Mouse (Mus musculus): ENCODE measurements around the gene Dnajc7. TPM values are rescaled to one million over a fixed set of nuclear protein-coding genes. Genes with fewer than 3 reads are reported as not detected.
"Not testable (repeated sequence)": the region's sequence is repeated elsewhere in the genome, so short reads cannot be mapped to it uniquely, and the experiment has no call there.

The Dnajc7 gene
- polyA plus RNA-seq, 1 experiment from 2014 or later: 213 TPM

DNA sequence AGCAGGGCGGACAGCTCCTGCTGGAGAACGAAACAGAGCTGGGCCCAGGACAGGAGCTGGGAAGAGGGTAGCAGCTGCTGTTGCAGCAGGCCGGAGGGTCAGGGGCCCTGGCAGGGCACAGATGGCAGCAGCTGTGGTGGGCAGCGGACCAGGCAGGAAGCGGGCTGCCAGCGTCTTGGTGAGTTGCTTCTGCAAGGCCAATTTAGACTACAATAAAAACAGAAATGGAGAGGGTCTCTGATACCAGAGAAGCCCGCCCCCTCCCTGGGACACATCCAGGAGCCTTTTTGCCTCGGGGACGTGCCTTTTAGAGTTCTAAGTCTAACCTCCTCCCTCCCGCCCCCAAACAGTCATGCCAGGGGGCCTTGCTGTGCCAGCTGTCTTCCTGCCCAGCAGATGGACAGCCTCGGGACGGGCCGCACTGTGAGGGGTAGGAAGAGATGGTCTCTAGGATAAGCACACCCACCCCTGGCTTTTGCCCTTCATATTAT is 8.9 kb upstream of the Dnajc7 start:
- Histone ChIP-seq H3K27ac (ENCODE audit: poor library complexity, severe bottlenecking) (no peak overlapping the region), H3K4me2 (no peak overlapping the region), H3K4me1 (replicated peaks) (peaks cover 11% of the 10 kb centered on the region), H3K4me3 (no peak overlapping the region), H3K9me3 (replicated peaks) (no peaks in the 10 kb centered on the region), H3K9ac (peak overlapping the region; percentile 23; the same call in 1 of the 2 replicates), H3K27me3 (replicated peaks) (peaks cover 19% of the 10 kb centered on the region), H3K36me3 (peaks cover 30% of the 10 kb centered on the region)
- WGBS: 68% methylated on average over 13 of the region's 13 CpGs
- ATAC-seq (ENCODE audit: insufficient number of reproducible peaks, low FRiP score): no peak

DNA sequence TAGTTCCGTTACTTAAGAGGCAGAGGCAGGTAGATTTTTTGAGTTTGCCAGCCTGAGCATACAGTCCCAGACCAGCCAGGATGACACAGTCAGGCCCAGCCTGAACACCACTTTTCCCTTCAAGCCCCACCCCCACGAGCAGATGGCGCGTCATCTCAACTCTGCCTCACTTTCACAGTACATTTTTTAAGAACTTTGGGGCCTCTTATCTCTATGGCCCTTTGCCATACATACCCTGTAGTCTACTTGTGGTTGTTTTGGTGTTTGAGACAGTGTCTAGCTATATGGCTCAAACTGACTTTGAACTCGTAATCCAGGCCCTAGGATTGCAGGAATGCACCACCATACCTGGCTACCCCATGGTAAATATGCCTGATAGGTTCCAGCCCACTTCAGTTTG is 8.1 kb upstream of the Dnajc7 start:
- H3K9me3 ChIP-seq (replicated peaks): no peaks in the 10 kb centered on the region
- peaks cover 17% of the 10 kb centered on the region for H3K4me1 ChIP-seq (replicated peaks)
- no peak overlapping the region for H3K4me3 ChIP-seq
- ATAC-seq (ENCODE audit: insufficient number of reproducible peaks, low FRiP score): no peak
- H3K27me3 ChIP-seq (replicated peaks): peaks cover 13% of the 10 kb centered on the region
- no peak overlapping the region for H3K4me2 ChIP-seq
- no peak overlapping the region for H3K27ac ChIP-seq (ENCODE audit: poor library complexity, severe bottlenecking)
- 86% methylated on average over 5 of the region's 5 CpGs for WGBS
- peaks cover 30% of the 10 kb centered on the region for H3K36me3 ChIP-seq
- H3K9ac ChIP-seq: no peak overlapping the region

DNA sequence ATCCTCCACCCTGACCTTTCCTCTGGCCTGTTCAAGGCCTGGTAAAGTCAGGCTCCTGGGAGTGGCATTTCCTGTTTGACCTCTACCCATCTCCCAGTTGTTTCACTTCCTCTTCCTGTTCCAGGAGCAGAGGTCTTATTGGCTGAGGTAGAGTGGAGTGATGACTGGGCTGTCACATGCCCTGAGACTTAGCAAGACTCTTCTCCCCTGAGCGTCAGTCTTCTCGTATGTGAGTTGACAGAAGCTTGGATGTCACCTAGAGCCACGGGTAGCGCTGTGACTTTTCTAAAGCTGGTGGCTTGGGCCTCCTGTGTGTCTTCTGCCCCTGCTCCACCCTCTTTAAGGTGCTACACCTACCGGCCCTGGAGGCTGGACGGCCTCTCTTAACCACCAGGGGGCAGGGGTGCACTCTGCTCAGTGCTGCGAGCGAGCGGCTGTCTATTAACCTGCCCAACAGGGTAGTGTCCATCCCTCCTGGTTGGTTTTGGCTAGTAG is 6.8 kb upstream of the Dnajc7 start:
- H3K9ac ChIP-seq: no peak overlapping the region
- no peaks in the 10 kb centered on the region for H3K9me3 ChIP-seq (replicated peaks)
- H3K27ac ChIP-seq (ENCODE audit: poor library complexity, severe bottlenecking): no peak overlapping the region
- peaks cover 30% of the 10 kb centered on the region for H3K36me3 ChIP-seq
- peaks cover 3% of the 10 kb centered on the region; the same call in 1 of the 2 replicates for H3K27me3 ChIP-seq (replicated peaks)
- WGBS: 17% methylated on average over 9 of the region's 9 CpGs
- no peak for ATAC-seq (ENCODE audit: insufficient number of reproducible peaks, low FRiP score)
- H3K4me1 ChIP-seq (replicated peaks): peaks cover 17% of the 10 kb centered on the region
- H3K4me3 ChIP-seq: no peak overlapping the region
- H3K4me2 ChIP-seq: no peak overlapping the region

DNA sequence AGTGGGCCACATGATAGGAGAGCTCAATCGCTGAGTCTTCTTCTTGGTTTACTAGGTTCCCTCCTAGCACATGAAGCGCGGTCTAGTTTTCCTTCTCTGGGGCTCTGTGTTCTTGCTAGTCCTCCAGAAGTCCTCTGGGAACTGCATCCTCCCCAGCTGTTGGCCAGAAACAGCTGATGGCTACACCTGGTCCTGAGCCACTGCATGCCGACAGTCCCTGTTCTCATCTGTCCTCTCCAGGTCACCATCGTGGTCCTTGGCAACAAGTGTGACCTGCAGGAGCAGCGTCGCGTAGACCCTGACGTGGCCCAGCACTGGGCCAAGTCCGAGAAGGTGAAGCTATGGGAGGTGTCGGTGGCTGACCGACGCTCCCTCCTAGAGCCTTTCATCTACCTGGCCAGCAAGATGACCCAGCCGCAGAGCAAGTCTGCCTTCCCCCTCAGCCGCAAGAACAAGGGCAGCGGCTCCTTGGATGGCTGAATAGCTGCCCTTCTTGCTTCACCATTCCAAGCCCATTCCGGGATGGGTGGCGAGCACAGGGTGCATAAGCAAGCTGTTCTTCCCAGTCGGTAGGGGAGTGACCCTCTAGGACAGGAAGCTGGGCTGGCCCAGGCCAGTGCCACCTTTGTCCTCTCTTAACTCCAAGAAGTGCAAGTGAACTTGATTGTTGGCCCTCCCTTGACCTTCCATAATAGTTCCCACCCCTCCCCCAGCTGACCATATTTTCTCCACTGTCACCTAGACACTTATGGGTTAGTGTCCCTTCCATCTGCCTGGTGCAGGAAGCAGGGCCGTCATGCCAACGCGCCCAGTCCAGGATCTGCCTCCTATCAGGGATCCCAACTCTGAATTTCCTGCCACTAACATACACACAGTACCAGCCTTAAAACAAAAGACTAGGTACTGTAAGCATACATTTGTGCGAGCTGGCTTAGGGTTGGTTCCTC is 6.1 kb upstream of the Dnajc7 start:
- no peak for ATAC-seq (ENCODE audit: insufficient number of reproducible peaks, low FRiP score)
- Histone ChIP-seq H3K4me1 (replicated peaks) (peaks cover 17% of the 10 kb centered on the region), H3K36me3 (peaks cover 30% of the 10 kb centered on the region), H3K27me3 (replicated peaks) (peaks cover 3% of the 10 kb centered on the region; the same call in 1 of the 2 replicates), H3K9me3 (replicated peaks) (no peaks in the 10 kb centered on the region), H3K4me3 (no peak overlapping the region), H3K4me2 (no peak overlapping the region), H3K9ac (no peak overlapping the region), H3K27ac (ENCODE audit: poor library complexity, severe bottlenecking) (no peak overlapping the region)
- 93% methylated on average over 23 of the region's 23 CpGs for WGBS

DNA sequence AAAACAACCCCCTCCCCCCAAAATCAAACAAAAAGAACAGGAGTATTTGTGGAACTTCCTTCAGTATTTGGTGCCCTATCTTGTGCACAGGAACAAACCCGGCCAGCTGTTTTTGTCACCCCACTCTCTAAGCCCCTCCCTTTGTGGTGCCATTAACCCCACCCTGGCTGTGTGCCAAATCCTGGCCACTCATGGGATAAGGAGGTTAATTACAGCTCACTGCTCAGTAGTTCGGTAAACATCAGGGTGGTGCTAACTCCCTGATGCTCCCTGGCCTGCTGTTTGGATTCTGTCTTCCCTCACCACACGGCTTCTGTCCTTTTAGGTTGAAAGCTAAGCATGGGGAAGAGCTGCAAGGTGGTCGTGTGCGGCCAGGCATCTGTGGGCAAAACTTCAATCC is 3.9 kb upstream of the Dnajc7 start:
- ATAC-seq (ENCODE audit: insufficient number of reproducible peaks, low FRiP score): no peak
- 53% methylated on average over 5 of the region's 5 CpGs for WGBS
- H3K4me2 ChIP-seq: peak overlapping the region; percentile 70
- peaks cover 30% of the 10 kb centered on the region for H3K36me3 ChIP-seq
- no peaks in the 10 kb centered on the region for H3K27me3 ChIP-seq (replicated peaks)
- no peak overlapping the region for H3K27ac ChIP-seq (ENCODE audit: poor library complexity, severe bottlenecking)
- H3K9ac ChIP-seq: peak overlapping the region; percentile 76
- H3K4me1 ChIP-seq (replicated peaks): peaks cover 21% of the 10 kb centered on the region
- H3K4me3 ChIP-seq: peak overlapping the region; percentile 78
- H3K9me3 ChIP-seq (replicated peaks): no peaks in the 10 kb centered on the region

DNA sequence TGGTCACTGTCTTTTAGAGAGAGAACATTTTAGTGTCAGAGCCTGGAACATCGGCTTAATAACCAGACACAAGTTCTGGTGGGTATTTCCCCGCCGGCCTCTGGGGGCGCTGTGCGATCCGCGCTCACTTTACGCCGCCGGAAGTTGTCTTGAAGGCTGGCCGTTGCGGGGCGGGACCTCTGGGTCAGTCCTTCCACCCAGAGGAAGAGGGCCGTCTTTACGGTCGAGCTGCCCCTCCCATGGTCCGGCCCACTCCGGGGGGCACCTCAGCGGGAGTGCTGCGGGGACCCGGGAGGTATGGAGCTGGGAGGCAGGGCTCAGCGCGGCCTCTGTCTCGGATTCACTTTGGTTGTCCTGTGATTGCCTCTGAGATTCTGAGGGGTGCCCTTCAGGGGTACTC is 2.7 kb upstream of the Dnajc7 start:
- H3K9ac ChIP-seq: peak overlapping the region; percentile 76
- peak overlapping the region; percentile 87 for H3K27ac ChIP-seq (ENCODE audit: poor library complexity, severe bottlenecking)
- peak overlapping the region; percentile 78 for H3K4me3 ChIP-seq
- ATAC-seq (ENCODE audit: insufficient number of reproducible peaks, low FRiP score): peak; percentile 89
- peaks cover 30% of the 10 kb centered on the region for H3K36me3 ChIP-seq
- H3K4me1 ChIP-seq (replicated peaks): peaks cover 29% of the 10 kb centered on the region
- no peaks in the 10 kb centered on the region for H3K9me3 ChIP-seq (replicated peaks)
- WGBS: under 1% methylated on average over 24 of the region's 24 CpGs
- H3K27me3 ChIP-seq (replicated peaks): no peaks in the 10 kb centered on the region
- peak overlapping the region; percentile 70 for H3K4me2 ChIP-seq

DNA sequence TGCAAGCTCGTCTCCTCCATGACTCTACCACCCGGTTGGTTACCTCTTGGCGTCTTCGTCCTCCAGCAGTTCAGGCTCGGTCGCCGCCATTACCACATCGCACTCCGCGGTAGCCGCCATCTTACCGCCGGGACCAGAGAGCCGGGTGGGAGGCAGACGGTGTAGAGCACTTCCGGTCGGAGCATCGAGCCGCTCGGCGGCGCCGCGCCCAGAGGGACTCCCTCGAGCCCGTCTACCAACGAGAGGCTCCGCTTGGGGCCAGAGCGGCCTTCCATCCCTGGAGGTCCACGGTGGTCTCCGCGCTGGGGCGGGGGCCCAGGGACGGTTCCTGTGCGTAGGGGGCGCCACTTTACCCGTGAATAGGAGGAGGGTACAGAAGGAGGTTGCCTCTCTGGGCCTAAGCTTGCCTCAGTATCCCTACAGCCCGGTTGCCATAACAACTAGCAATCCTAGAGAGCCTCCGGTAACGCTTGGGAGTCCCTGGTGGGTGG is 438 bp downstream of the Dnajc7 start:
- Histone ChIP-seq H3K27ac (ENCODE audit: poor library complexity, severe bottlenecking) (peak overlapping the region; percentile 95), H3K27me3 (replicated peaks) (no peaks in the 10 kb centered on the region), H3K4me2 (peak overlapping the region; percentile 83), H3K9ac (peak overlapping the region; percentile 90), H3K9me3 (replicated peaks) (no peaks in the 10 kb centered on the region), H3K4me3 (peak overlapping the region; percentile 84), H3K36me3 (peaks cover 4% of the 10 kb centered on the region), H3K4me1 (replicated peaks) (peaks cover 32% of the 10 kb centered on the region)
- under 1% methylated on average over 40 of the region's 40 CpGs for WGBS
- peak; percentile 96 for ATAC-seq (ENCODE audit: insufficient number of reproducible peaks, low FRiP score)

DNA sequence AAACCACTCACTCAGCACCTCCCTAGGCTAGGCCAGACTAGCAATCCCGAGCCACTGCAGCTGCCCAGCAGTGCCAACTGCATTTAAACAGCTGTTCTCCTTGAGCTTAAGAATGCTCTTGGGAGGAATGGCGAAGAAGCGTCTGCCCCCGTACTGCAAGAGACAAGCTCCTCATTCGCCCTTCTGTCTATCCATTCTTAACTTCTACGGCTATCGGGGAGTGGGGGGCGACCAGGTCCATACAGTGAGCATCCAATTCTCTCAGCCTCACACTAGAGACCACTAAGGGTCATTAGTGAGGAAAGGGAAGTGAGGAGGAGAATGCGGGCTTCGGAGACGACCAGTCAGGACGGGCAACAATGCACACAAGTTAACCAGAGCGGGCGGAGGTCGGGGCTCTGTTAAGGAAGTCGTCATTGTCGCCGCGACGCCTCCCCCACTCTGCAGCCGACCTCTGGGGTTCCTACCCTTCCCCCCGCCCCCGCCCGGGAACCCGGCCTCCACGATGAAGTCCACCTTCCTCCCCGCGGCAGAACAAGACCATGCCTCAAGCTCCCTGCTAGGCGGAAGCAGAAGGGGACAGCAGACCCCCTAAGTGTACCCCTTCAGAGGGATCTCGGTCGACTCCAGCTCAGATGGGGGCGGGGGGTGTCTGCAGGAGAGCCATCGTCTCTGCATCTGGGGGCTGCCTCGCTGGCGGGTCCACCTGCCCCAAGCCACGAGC is 1.0 kb downstream of the Dnajc7 start, which contains the start of gene Nkiras2:
Nkiras2 (plus strand) TSS at position 484 of the 724 bp plus-strand sequence.
- peak; percentile 70 for ATAC-seq (ENCODE audit: insufficient number of reproducible peaks, low FRiP score)
- H3K9ac ChIP-seq: peak within 1 kb of the TSS; percentile 90

DNA sequence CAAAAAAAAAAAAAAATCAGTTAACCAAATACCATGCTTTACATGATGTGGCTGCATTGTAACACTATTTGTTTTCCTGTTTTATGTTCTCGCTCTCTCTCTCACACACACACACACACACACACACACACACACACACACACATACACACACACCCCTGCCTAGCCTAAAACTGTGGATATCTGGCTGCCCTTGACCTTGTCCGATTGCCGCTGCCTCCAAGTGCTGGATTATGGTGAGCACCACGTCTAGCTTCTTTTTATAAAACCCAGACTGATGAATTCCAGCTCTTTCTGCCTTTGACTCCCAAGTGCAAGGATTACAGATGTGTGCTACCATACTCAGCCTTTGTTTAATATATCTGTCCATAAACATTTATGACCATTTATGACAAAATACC is 2.5 kb downstream of the Dnajc7 start:
- H3K4me3 ChIP-seq: 0 out of 2 replicates have a peak overlapping the region, but pooled peaks have one; percentile 84
- no peaks in the 10 kb centered on the region for H3K27me3 ChIP-seq (replicated peaks)
- no peaks in the 10 kb centered on the region for H3K9me3 ChIP-seq (replicated peaks)
- no peak overlapping the region for H3K9ac ChIP-seq
- 63% methylated on average over 4 of the region's 4 CpGs for WGBS
- H3K4me1 ChIP-seq (replicated peaks): peaks cover 28% of the 10 kb centered on the region
- H3K36me3 ChIP-seq: no peaks in the 10 kb centered on the region; the same call in 1 of the 2 replicates
- ATAC-seq (ENCODE audit: insufficient number of reproducible peaks, low FRiP score): no peak
- H3K4me2 ChIP-seq: peak overlapping the region; percentile 83
- no peak overlapping the region for H3K27ac ChIP-seq (ENCODE audit: poor library complexity, severe bottlenecking)

More for the DNA sequence above, 1.0 kb downstream of the Dnajc7 start, which contains the start of gene Nkiras2:
- WGBS: under 1% methylated on average over 36 of the region's 36 CpGs
- Histone ChIP-seq H3K4me3 (peak within 1 kb of the TSS; percentile 84), H3K36me3 (no peaks in the 10 kb centered on the region; the same call in 1 of the 2 replicates), H3K4me1 (replicated peaks) (peaks cover 26% of the 10 kb centered on the region), H3K27ac (ENCODE audit: poor library complexity, severe bottlenecking) (peak within 1 kb of the TSS; percentile 95), H3K27me3 (replicated peaks) (no peaks in the 10 kb centered on the region), H3K4me2 (peak within 1 kb of the TSS; percentile 83), H3K9me3 (replicated peaks) (no peaks in the 10 kb centered on the region)

DNA sequence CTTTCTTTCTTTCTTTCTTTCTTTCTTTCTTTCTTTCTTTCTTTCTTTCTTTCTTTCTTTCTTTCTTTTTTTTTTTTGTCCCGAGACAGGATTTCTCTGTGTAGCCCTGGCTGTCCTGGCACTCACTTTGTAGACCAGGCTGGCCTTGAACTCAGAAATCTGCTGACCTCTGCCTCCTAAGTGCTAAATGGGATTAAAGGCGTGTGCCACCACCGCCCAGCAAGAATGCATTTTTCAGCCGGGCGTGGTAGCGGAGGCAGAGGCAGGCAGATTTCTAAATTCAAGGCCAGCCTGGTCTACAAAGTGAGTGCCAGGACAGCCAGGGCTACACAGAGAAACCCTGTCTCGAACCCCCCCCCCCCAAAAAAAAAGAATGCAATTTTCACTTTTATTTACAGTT is 3.1 kb downstream of the Dnajc7 start:
- not testable (repeated sequence) for ATAC-seq (ENCODE audit: insufficient number of reproducible peaks, low FRiP score); H3K27ac ChIP-seq (ENCODE audit: poor library complexity, severe bottlenecking); H3K4me3 ChIP-seq; H3K9me3 ChIP-seq (replicated peaks); H3K4me2 ChIP-seq; H3K36me3 ChIP-seq; H3K9ac ChIP-seq; H3K27me3 ChIP-seq (replicated peaks)
- 86% methylated on average over 7 of the region's 7 CpGs for whole genome bisulfite sequencing
- peaks cover 31% of the 10 kb centered on the region for H3K4me1 ChIP-seq (replicated peaks)

Data from heart, embryonic 12.5 days (tissue).